22 mouse cellular contexts compared by ENCODE assay signal in genomic region chr2:160810376-160810775, GRCm38 (mm10).
DNase-seq lines count a peak whose midpoint lies in the region; ATAC-seq and TF ChIP-seq lines count a peak whose summit lies in the region.
"Had no signal": no experiment of that assay in that cellular context is flagged by ENCODE, and none has a peak within 500 bp of the region (broad histone marks: within the 10 kb centered on the region; RNA-seq: fewer than 3 reads in every experiment).

No protein-coding gene starts in this region.

- peaks cover under 1% of the 10 kb centered on the region; the same call in 1 of the 2 replicates for H3K79me2 ChIP-seq in heart, adult 2 months (replicated peaks; ENCODE audit: control insufficient read depth, insufficient read depth, low read length)

- DNase-seq in cerebellum, adult 2 months, result no peak
- no peak for DNase-seq in cerebellum, postnatal 25 days
- DNase-seq in heart, embryonic 10.5 days (ENCODE audit: low spot score), result no peak
- no peak for DNase-seq in heart, adult 2 months
- peak; percentile 39 for DNase-seq in kidney, postnatal 14 days
- no peak for DNase-seq in layer of hippocampus, adult 2 months (ENCODE audit: low spot score in 2 of 2)
- no peak for DNase-seq in layer of hippocampus, postnatal 14 days (ENCODE audit: low spot score in 2 of 2)
- DNase-seq: adrenal gland, adult 8-10 months; adrenal gland, postnatal 25 days; cerebellum, adult 11-12 months; cerebellum, adult 9-11 months; cerebellum, postnatal 36 days; gastrocnemius, postnatal 25 days; heart, adult 18-20 months had no signal

- H3K4me3 ChIP-seq in cerebellum, adult 2 months (replicated peaks; ENCODE audit: insufficient read depth, low read depth, low read length), result no peak overlapping the region
- no peak overlapping the region for H3K4me3 ChIP-seq in heart, embryonic 10.5 days
- H3K4me3 ChIP-seq in heart, adult 2 months, result no peak overlapping the region
- no peak overlapping the region for H3K4me3 ChIP-seq in kidney, embryonic 15.5 days (replicated peaks)
- H3K4me3 ChIP-seq in layer of hippocampus, adult 2 months, result no peak overlapping the region
- H3K4me3 ChIP-seq: forebrain, embryonic 10.5 days; forebrain, embryonic 13.5 days; hindbrain, embryonic 12.5 days; hindbrain, embryonic 15.5 days had no signal

- no peak for TF ChIP-seq CTCF in cerebellum, adult 2 months (IDR thresholded peaks at IDR 0.05; ENCODE audit: borderline replicate concordance, insufficient read depth, low read depth, low read length)
- no peak for TF ChIP-seq CTCF in heart, adult 2 months (IDR thresholded peaks at IDR 0.05)
- no peak for TF ChIP-seq CTCF in layer of hippocampus, adult 2 months (conservative IDR thresholded peaks at IDR 0.05)

- H3K4me2 ChIP-seq in kidney, embryonic 15.5 days, result no peak overlapping the region
- H3K4me2 ChIP-seq: forebrain, embryonic 13.5 days; heart, embryonic 11.5 days; hindbrain, embryonic 12.5 days; hindbrain, embryonic 15.5 days had no signal

- no peak for TF ChIP-seq EP300 in heart, adult 2 months (IDR thresholded peaks at IDR 0.05; ENCODE audit: insufficient read depth, low read depth, low read length)

- TF ChIP-seq POLR2A in cerebellum, adult 2 months (IDR thresholded peaks at IDR 0.05; ENCODE audit: borderline replicate concordance, insufficient read depth, low read length), result no peak
- TF ChIP-seq POLR2A in heart, adult 2 months (IDR thresholded peaks at IDR 0.05; ENCODE audit: insufficient read depth, low read depth, low read length), result no peak

- no peak overlapping the region for H3K9ac ChIP-seq in heart, adult 2 months (ENCODE audit: low read depth, low read length)
- no peak overlapping the region for H3K9ac ChIP-seq in kidney, embryonic 15.5 days
- H3K9ac ChIP-seq: forebrain, embryonic 13.5 days; hindbrain, embryonic 12.5 days; hindbrain, embryonic 15.5 days had no signal

- no peaks in the 10 kb centered on the region for H3K36me3 ChIP-seq in heart, embryonic 10.5 days
- H3K36me3 ChIP-seq in heart, adult 2 months (ENCODE audit: control insufficient read depth, insufficient read depth, low read length), result peaks cover 20% of the 10 kb centered on the region
- H3K36me3 ChIP-seq in kidney, embryonic 15.5 days, result peaks cover 3% of the 10 kb centered on the region; the same call in 1 of the 2 replicates

- intact Hi-C loops in heart, adult 2 months (cut with DNase I), result no loop called here

- peaks cover 13% of the 10 kb centered on the region; the same call in 1 of the 2 replicates for H3K4me1 ChIP-seq in cerebellum, adult 2 months (ENCODE audit: control insufficient read depth, insufficient read depth, low read length)
- peaks cover 22% of the 10 kb centered on the region for H3K4me1 ChIP-seq in heart, embryonic 10.5 days
- peaks cover 9% of the 10 kb centered on the region for H3K4me1 ChIP-seq in heart, adult 2 months (ENCODE audit: control insufficient read depth, insufficient read depth, low read length)
- H3K4me1 ChIP-seq in kidney, embryonic 15.5 days, result peaks cover 11% of the 10 kb centered on the region; the same call in 1 of the 2 replicates
- H3K4me1 ChIP-seq: forebrain, embryonic 10.5 days; hindbrain, embryonic 12.5 days had no signal

- H3K27me3 ChIP-seq in cerebellum, adult 2 months (ENCODE audit: control insufficient read depth, insufficient read depth, low read length), result no peaks in the 10 kb centered on the region
- H3K27me3 ChIP-seq in heart, embryonic 10.5 days (ENCODE audit: insufficient read depth, poor library complexity, severe bottlenecking), result no peaks in the 10 kb centered on the region
- H3K27me3 ChIP-seq in heart, adult 2 months (ENCODE audit: control insufficient read depth, insufficient read depth, low read length), result no peaks in the 10 kb centered on the region
- no peaks in the 10 kb centered on the region for H3K27me3 ChIP-seq in kidney, embryonic 15.5 days
- H3K27me3 ChIP-seq: forebrain, embryonic 13.5 days; hindbrain, embryonic 12.5 days; hindbrain, embryonic 15.5 days had no signal

- H3K27ac ChIP-seq in cerebellum, adult 2 months (ENCODE audit: insufficient read depth, low read length), result 0 out of 2 replicates have a peak overlapping the region, but pooled peaks have one; percentile 52
- peak overlapping the region; percentile 22; the same call in 1 of the 2 replicates for H3K27ac ChIP-seq in heart, embryonic 10.5 days
- H3K27ac ChIP-seq in heart, adult 2 months, result no peak overlapping the region
- no peak overlapping the region for H3K27ac ChIP-seq in kidney, embryonic 15.5 days
- H3K27ac ChIP-seq in layer of hippocampus, adult 2 months, result peak overlapping the region; percentile 56
- H3K27ac ChIP-seq: forebrain, embryonic 10.5 days; forebrain, embryonic 13.5 days; hindbrain, embryonic 12.5 days; hindbrain, embryonic 15.5 days had no signal

- H3K9me3 ChIP-seq in heart, embryonic 10.5 days, result no peaks in the 10 kb centered on the region
- no peaks in the 10 kb centered on the region for H3K9me3 ChIP-seq in kidney, embryonic 15.5 days (replicated peaks)
- H3K9me3 ChIP-seq: forebrain, embryonic 10.5 days; forebrain, embryonic 13.5 days; hindbrain, embryonic 12.5 days; hindbrain, embryonic 15.5 days had no signal

- no peak for ATAC-seq in kidney, embryonic 15.5 days (replicated peaks; ENCODE audit: low FRiP score)
- ATAC-seq: activated CD4-positive, CD25-positive, alpha-beta regulatory T cell, adult 4 months; forebrain, embryonic 13.5 days; forebrain, embryonic 16.5 days had no signal

Comparison
In these comparisons a context has a peak if more than half of its experiments do, and no peak if none do; other contexts are left out.
1. H3K27ac ChIP-seq: peak in cerebellum, adult 2 months (single experiment), heart, embryonic 10.5 days (single experiment) and layer of hippocampus, adult 2 months (single experiment); none in heart, adult 2 months (single experiment) and kidney, embryonic 15.5 days (single experiment).